Mouse (Mus musculus) lung, postnatal 0 days (tissue): Measurements from ENCODE around the gene Asxl1.

Source experiments
- CTCF ChIP-seq: IDR thresholded peaks from 2 replicates; pipeline ENCODE4 v1.5.1; 2016; ENCODE audit warnings: antibody characterized with exemption, mild to moderate bottlenecking
- EP300 ChIP-seq: IDR thresholded peaks from 2 replicates; pipeline ENCODE4 v1.6.1; 2016; ENCODE audit warnings: antibody characterized with exemption, mild to moderate bottlenecking, control low read depth

GRCm38 (mm10) chr2:153448519-153448918 is 102.9 kb downstream of the Asxl1 start:
- TF ChIP-seq EP300 (no peak), CTCF (no peak)
